Mouse (Mus musculus): ENCODE data around the gene Myom1. TPM values are rescaled to one million over a fixed set of nuclear protein-coding genes. Genes with fewer than 3 reads are reported as not detected.

The Myom1 gene
- polyA plus RNA-seq, 2 experiments = 29.6 to 33.2 TPM

DNA sequence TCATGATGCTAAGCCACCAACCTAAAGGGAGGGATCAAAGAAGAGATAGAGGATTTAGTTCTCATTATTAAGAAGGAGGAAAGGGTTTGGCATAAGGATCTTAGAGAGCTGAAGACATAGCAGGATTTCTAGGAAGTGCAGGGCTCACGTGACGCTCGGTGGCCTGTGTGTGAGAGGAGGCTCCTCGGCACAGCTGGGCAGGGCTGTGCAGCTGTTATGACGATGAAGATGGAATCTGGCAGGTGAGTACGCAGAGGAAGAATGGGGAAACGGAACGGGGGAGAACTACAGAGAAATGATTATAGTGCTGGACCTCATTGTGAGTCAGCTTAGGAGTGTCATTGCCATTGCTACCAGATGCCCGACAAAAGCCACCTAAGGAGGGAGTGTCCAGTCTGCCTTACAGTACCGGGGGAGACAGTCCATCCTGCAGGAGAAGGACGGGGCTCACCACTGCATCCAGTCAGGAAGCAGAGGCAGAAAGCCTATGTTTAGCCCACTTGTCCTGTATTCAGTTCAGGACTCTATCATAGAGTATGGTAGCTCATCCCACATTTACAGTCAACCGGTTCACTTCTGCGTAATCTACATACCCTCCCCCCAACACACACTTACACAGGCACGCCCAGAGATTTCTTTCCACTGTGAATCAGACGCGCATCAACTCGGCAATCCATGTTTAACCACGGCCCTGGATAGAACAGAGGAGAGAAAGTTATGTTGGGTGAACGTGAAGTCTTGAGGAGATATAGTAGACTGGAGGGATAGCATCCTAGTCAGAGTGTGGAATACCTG lies 142.1 kb downstream of the Myom1 start:
- no peak overlapping the region for H3K4me3 ChIP-seq (replicated peaks; ENCODE audit: low read length)
- no peak for TF ChIP-seq POLR2A (IDR thresholded peaks at IDR 0.05; ENCODE audit: borderline replicate concordance, extremely low read depth, insufficient read depth, insufficient read length)
- no peak for ATAC-seq (ENCODE audit: low FRiP score, low read depth)
- H3K4me1 ChIP-seq (ENCODE audit: control insufficient read depth, insufficient read depth, low read length) = no peaks in the 10 kb centered on the region
- no peak overlapping the region for H3K4me2 ChIP-seq (replicated peaks; ENCODE audit: low read depth, low read length, severe bottlenecking)
- no peak overlapping the region for H3K9ac ChIP-seq (ENCODE audit: low read depth, low read length, severe bottlenecking)
- no peak for DNase-seq (ENCODE audit: low spot score)
- WGBS = 80% methylated on average over 19 of the region's 19 CpGs
- H3K27ac ChIP-seq (replicated peaks; ENCODE audit: low read depth, low read length) = no peak overlapping the region
- H3K9me3 ChIP-seq (ENCODE audit: control insufficient read depth, low read length) = no peaks in the 10 kb centered on the region
- no peaks in the 10 kb centered on the region for H3K36me3 ChIP-seq (ENCODE audit: control insufficient read depth, insufficient read depth, low read length)
- H3K27me3 ChIP-seq (ENCODE audit: control insufficient read depth, insufficient read depth, low read length) = no peaks in the 10 kb centered on the region

DNA sequence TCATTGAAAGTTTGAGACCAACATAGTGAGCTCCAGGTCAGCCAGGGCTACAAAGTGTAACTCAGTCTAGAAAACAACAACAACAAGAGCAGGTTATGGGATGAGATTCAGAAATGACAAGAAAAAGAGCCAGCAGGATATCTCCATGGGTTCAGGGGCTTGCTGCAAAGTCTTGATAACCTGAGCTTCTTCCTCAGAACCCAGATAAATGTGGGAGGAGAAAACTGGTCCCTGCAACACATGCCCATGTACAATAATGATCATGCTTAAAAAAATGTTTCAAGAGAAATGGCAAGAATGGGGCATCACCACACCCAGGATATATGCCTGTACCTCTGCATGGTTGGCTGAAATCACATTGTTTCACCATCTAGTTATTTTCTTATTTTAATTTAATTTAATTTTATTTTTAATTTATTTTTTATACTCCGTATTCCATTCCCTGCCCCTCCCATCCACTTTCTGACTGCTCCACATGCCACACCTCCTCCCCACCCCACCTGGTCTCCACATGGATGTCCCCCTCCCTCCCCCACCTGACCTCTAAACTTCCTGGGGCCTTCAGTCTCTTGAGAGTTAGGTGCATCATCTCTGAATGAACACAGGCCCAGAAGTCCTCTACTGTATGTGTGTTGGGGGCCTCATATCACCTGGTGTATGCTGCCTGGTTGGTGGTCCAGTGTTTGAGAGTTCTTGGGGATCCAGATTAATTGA lies 143.0 kb downstream of the Myom1 start:
- Histone ChIP-seq H3K36me3 (ENCODE audit: control insufficient read depth, insufficient read depth, low read length) (no peaks in the 10 kb centered on the region), H3K4me1 (ENCODE audit: control insufficient read depth, insufficient read depth, low read length) (no peaks in the 10 kb centered on the region), H3K27ac (replicated peaks; ENCODE audit: low read depth, low read length) (no peak overlapping the region), H3K9me3 (ENCODE audit: control insufficient read depth, low read length) (no peaks in the 10 kb centered on the region), H3K9ac (ENCODE audit: low read depth, low read length, severe bottlenecking) (no peak overlapping the region), H3K27me3 (ENCODE audit: control insufficient read depth, insufficient read depth, low read length) (no peaks in the 10 kb centered on the region), H3K4me3 (replicated peaks; ENCODE audit: low read length) (no peak overlapping the region), H3K4me2 (replicated peaks; ENCODE audit: low read depth, low read length, severe bottlenecking) (no peak overlapping the region)
- no peak for DNase-seq (ENCODE audit: low spot score)
- no peak for ATAC-seq (ENCODE audit: low FRiP score, low read depth)
- TF ChIP-seq POLR2A (IDR thresholded peaks at IDR 0.05; ENCODE audit: borderline replicate concordance, extremely low read depth, insufficient read depth, insufficient read length) = no peak
- 87% methylated on average over 1 of the region's 1 CpGs for WGBS

DNA sequence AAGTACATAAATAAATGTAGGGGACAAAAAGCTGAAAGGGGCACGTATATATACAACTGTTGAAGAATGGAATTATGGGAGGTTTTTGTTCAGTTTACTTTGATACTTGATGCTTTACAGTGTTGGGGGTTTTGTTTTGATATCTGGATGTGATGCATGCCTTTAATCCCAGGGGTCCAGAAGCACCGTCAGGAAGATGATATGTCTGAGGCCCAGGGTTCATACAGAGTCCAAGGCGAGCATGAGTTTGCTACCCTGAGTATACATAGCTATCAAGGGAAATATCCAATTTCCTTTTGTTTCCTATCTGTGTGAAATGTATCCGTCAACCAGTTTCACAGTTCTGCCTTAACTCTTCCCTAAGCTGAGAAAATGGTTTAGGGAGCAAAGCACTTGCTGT lies 150.9 kb downstream of the Myom1 start:
- no peaks in the 10 kb centered on the region for H3K27me3 ChIP-seq (ENCODE audit: control insufficient read depth, insufficient read depth, low read length)
- H3K4me1 ChIP-seq (ENCODE audit: control insufficient read depth, insufficient read depth, low read length) = peaks cover 9% of the 10 kb centered on the region; the same call in 1 of the 2 replicates
- ATAC-seq (ENCODE audit: low FRiP score, low read depth) = peak; percentile 79
- no peak overlapping the region for H3K4me3 ChIP-seq (replicated peaks; ENCODE audit: low read length)
- H3K27ac ChIP-seq (replicated peaks; ENCODE audit: low read depth, low read length) = no peak overlapping the region
- no peaks in the 10 kb centered on the region for H3K9me3 ChIP-seq (ENCODE audit: control insufficient read depth, low read length)
- no peak for TF ChIP-seq POLR2A (IDR thresholded peaks at IDR 0.05; ENCODE audit: borderline replicate concordance, extremely low read depth, insufficient read depth, insufficient read length)
- no peaks in the 10 kb centered on the region for H3K36me3 ChIP-seq (ENCODE audit: control insufficient read depth, insufficient read depth, low read length)
- H3K4me2 ChIP-seq (replicated peaks; ENCODE audit: low read depth, low read length, severe bottlenecking) = no peak overlapping the region
- WGBS = 55% methylated on average over 4 of the region's 4 CpGs
- H3K9ac ChIP-seq (ENCODE audit: low read depth, low read length, severe bottlenecking) = no peak overlapping the region
- peak; percentile 20 for DNase-seq (ENCODE audit: low spot score)

DNA sequence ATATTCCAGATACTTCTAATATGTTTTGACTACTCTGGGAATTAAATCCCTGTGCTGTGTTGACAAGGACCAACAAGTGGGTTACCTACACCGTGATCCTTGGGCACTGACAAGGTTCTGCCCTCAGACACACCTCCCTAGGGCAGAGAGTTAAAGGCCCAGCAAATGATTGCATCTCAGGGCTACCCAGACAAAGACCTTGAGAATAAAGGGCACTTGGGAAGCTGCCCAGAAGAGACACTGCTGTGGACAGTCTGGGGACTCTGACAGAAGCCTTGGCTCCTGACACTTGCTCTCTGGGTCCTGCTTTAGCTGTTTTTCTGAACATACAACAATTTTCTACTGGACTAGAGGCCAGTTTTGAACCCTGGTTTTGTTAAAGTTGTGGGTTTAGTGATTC lies 152.8 kb downstream of the Myom1 start:
- no peaks in the 10 kb centered on the region for H3K9me3 ChIP-seq (ENCODE audit: control insufficient read depth, low read length)
- no peak for ATAC-seq (ENCODE audit: low FRiP score, low read depth)
- H3K4me1 ChIP-seq (ENCODE audit: control insufficient read depth, insufficient read depth, low read length) = peaks cover 26% of the 10 kb centered on the region
- no peak overlapping the region for H3K27ac ChIP-seq (replicated peaks; ENCODE audit: low read depth, low read length)
- H3K27me3 ChIP-seq (ENCODE audit: control insufficient read depth, insufficient read depth, low read length) = no peaks in the 10 kb centered on the region
- no peak overlapping the region for H3K4me3 ChIP-seq (replicated peaks; ENCODE audit: low read length)
- H3K9ac ChIP-seq (ENCODE audit: low read depth, low read length, severe bottlenecking) = no peak overlapping the region
- no peak overlapping the region for H3K4me2 ChIP-seq (replicated peaks; ENCODE audit: low read depth, low read length, severe bottlenecking)
- H3K36me3 ChIP-seq (ENCODE audit: control insufficient read depth, insufficient read depth, low read length) = no peaks in the 10 kb centered on the region
- WGBS = 48% methylated on average over 1 of the region's 1 CpGs
- TF ChIP-seq POLR2A (IDR thresholded peaks at IDR 0.05; ENCODE audit: borderline replicate concordance, extremely low read depth, insufficient read depth, insufficient read length) = no peak
- no peak for DNase-seq (ENCODE audit: low spot score)

DNA sequence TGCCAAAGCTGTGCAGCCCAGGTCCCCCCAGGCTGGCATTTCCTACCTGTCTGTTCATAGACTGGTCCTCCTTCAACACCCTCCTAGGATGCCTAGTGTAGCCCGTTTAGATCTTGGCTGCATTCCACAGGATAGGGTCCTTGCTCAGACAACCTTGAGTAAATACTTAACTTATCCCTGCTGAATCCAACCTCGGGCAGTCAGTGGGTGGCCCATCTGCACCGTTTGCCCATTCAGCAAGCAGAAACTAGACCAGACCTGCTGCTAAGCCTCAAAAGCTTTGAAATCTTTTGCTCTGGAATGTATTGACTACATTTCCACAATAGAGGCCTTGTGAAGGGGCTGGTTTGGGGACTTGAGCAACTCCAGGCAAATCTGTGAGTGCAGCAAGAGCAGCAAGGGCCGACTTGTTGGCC lies 156.7 kb downstream of the Myom1 start:
- Histone ChIP-seq H3K9ac (ENCODE audit: low read depth, low read length, severe bottlenecking) (peak overlapping the region; percentile 28; the same call in 1 of the 2 replicates), H3K27ac (replicated peaks; ENCODE audit: low read depth, low read length) (peak overlapping the region; percentile 79), H3K4me2 (replicated peaks; ENCODE audit: low read depth, low read length, severe bottlenecking) (no peak overlapping the region), H3K4me1 (ENCODE audit: control insufficient read depth, insufficient read depth, low read length) (peaks cover 20% of the 10 kb centered on the region), H3K36me3 (ENCODE audit: control insufficient read depth, insufficient read depth, low read length) (no peaks in the 10 kb centered on the region), H3K9me3 (ENCODE audit: control insufficient read depth, low read length) (no peaks in the 10 kb centered on the region), H3K27me3 (ENCODE audit: control insufficient read depth, insufficient read depth, low read length) (no peaks in the 10 kb centered on the region), H3K4me3 (replicated peaks; ENCODE audit: low read length) (no peak overlapping the region)
- DNase-seq (ENCODE audit: low spot score) (peak; percentile 59), ATAC-seq (ENCODE audit: low FRiP score, low read depth) (peak; percentile 42; the same call in 1 of the 2 replicates)
- WGBS = 2% methylated on average over 4 of the region's 4 CpGs
- TF ChIP-seq POLR2A (IDR thresholded peaks at IDR 0.05; ENCODE audit: borderline replicate concordance, extremely low read depth, insufficient read depth, insufficient read length) = no peak

Measured in limb, embryonic 14.5 days (tissue).